Mouse (Mus musculus) testis, adult 10 weeks (tissue): ENCODE measurements around the gene Olfr1116. TPM values are rescaled to one million over a fixed set of nuclear protein-coding genes. Genes with fewer than 3 reads are reported as not detected.

Experiments used
- polyA plus RNA-seq: library from polyadenylated mRNA; stranded (reverse); fragments of 350-450 nt; fragmentation: Illumina TruSeq; extraction: RNeasy Lipid Tissue Mini Kit (QIAGEN cat#74804); gene quantifications from one replicate; pipeline ENCODE4 v1.2.3, GENCODE M21; 2014; ENCODE audit warnings: low read depth, low replicate concordance

Olfr1116 gene
- not detected for polyA plus RNA-seq

GRCm38 (mm10) chr2:87267234-87267633, at the start of gene Olfr1116:
Olfr1116 (plus strand) TSS chr2:87267534.

DNA sequence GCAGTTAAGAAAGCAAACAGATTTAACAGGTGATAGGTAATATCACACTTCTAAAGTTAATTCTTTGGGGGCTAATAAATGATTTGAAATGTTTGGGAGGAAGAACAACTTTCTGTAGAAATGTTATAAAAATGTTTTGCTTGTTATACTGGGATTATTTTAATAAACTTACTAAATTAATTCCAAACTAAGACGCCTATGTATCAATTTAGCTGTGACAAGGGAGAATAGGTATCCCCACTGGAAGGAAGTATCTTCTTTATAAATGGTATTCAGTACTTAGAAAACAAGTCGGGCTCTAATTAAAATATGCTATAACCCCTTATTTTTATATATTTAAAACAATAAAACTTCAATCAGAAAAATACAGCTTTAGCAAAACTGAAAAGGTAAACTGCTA, 19.6 kb upstream of the Olfr1116 start, which contains the start of gene Olfr1115:
Olfr1115 (plus strand) TSS at position 301 of the 400 bp plus-strand sequence.

GRCm38 (mm10) chr2:87307281-87307680, 39.9 kb downstream of the Olfr1116 start, which contains the start of gene Olfr1118:
Olfr1118 (plus strand) TSS chr2:87307581.

Other genes with a start within 250 kb of the Olfr1116 start
- not detected for gene Olfr1104, start 240.5 kb upstream of the Olfr1116 start, polyA plus RNA-seq
- gene Olfr1105, start 231.0 kb upstream of the Olfr1116 start, polyA plus RNA-seq = not detected
- not detected for gene Olfr1106, start 215.3 kb upstream of the Olfr1116 start, polyA plus RNA-seq
- not detected for gene Olfr1107, start 191.7 kb upstream of the Olfr1116 start, polyA plus RNA-seq
- gene Olfr1109, start 171.5 kb upstream of the Olfr1116 start, polyA plus RNA-seq = not detected
- gene Olfr259, start 153.0 kb upstream of the Olfr1116 start, polyA plus RNA-seq = not detected
- not detected for gene Olfr1110, start 127.2 kb upstream of the Olfr1116 start, polyA plus RNA-seq
- not detected for gene Olfr1111, start 114.9 kb upstream of the Olfr1116 start, polyA plus RNA-seq
- gene Olfr1112, start 79.7 kb upstream of the Olfr1116 start, polyA plus RNA-seq = not detected
- not detected for gene Olfr1113, start 58.6 kb upstream of the Olfr1116 start, polyA plus RNA-seq
- not detected for gene Olfr1115, start 19.5 kb upstream of the Olfr1116 start, polyA plus RNA-seq
- not detected for gene Olfr1118, start 40.0 kb downstream of the Olfr1116 start, polyA plus RNA-seq
- gene Olfr1120, start 87.3 kb downstream of the Olfr1116 start, polyA plus RNA-seq = not detected
- gene Olfr1121, start 102.4 kb downstream of the Olfr1116 start, polyA plus RNA-seq = not detected
- not detected for gene Olfr1122, start 118.3 kb downstream of the Olfr1116 start, polyA plus RNA-seq
- gene Olfr1123, start 149.1 kb downstream of the Olfr1116 start, polyA plus RNA-seq = not detected
- gene Olfr1124, start 162.7 kb downstream of the Olfr1116 start, polyA plus RNA-seq = 0.24 TPM
- not detected for gene Olfr1126, start 186.4 kb downstream of the Olfr1116 start, polyA plus RNA-seq
- gene Pramel7, start 229.6 kb downstream of the Olfr1116 start, polyA plus RNA-seq = 0.71 TPM
- gene Pramel6, start 239.0 kb downstream of the Olfr1116 start, polyA plus RNA-seq = not detected